Mouse (Mus musculus) liver, adult 2 months (tissue): ENCODE data around the gene Rcc2.

Experiments used
- CTCF ChIP-seq: fragments of 200-500 bp; IDR thresholded peaks from 2 replicates; pipeline ENCODE4 v1.5.1; 2011; ENCODE audit warnings: low read depth, low read length, control low read depth
- POLR2A ChIP-seq: fragments of 200-500 bp; IDR thresholded peaks from 2 replicates; pipeline ENCODE4 v1.6.1; 2011; ENCODE audit warnings: low read length, control low read depth; ENCODE audit not compliant: insufficient read depth; ENCODE audit errors: extremely low read depth

- no peak for TF ChIP-seq CTCF
- TF ChIP-seq POLR2A = no peak
Measured at GRCm38 (mm10) chr4:140709111-140709510, 8.8 kb downstream of the Rcc2 start.
